Mouse (Mus musculus): ENCODE measurements around the gene Tyrobp. TPM values are rescaled to one million over a fixed set of nuclear protein-coding genes. Genes with fewer than 3 reads are reported as not detected.

The Tyrobp gene
- polyA plus RNA-seq (2015; fragmentation: Nextera tagmentation; extraction: Ambion mirVana): 15.3 and 23.5 TPM in 2 replicates

DNA sequence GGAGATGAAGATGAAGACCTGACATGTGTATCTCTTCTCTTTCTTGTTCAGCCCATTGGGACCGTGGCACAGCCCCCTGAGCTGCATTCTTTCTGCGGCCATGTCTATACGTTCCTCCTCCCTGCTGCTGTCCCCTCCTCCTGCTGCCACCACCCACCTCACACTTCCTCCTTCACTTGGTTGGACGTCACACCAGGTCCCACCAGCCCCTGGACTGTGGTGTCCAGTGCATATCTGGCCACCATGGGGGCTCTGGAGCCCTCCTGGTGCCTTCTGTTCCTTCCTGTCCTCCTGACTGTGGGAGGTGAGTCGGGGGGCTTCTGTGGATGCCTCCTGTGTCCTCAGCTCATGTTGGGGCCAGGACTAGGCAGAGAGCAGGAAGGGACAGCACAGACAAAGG, at the start of gene Tyrobp:
Gene Tyrobp (plus strand): TSS at position 165 of the 400 bp plus-strand sequence.
- Histone ChIP-seq H3K9ac (ENCODE audit: low read depth, low read length) (no peak within 1 kb of the TSS), H3K36me3 (ENCODE audit: control insufficient read depth, insufficient read depth, low read length) (no peaks in the 10 kb centered on the region), H3K4me1 (ENCODE audit: control insufficient read depth, insufficient read depth, low read length) (no peaks in the 10 kb centered on the region), H3K27me3 (ENCODE audit: control insufficient read depth, insufficient read depth, low read depth, low read length) (no peaks in the 10 kb centered on the region; the same call in 1 of the 2 replicates), H3K9me3 (replicated peaks; ENCODE audit: control insufficient read depth, low read length, poor library complexity, severe bottlenecking) (peaks cover 3% of the 10 kb centered on the region; the same call in 1 of the 2 replicates), H3K27ac (ENCODE audit: low read length) (no peak within 1 kb of the TSS), H3K4me2 (ENCODE audit: low read length) (no peak within 1 kb of the TSS), H3K4me3 (ENCODE audit: low read depth, low read length) (no peak within 1 kb of the TSS)
- WGBS: 77% methylated on average over 5 of the region's 5 CpGs
- no peak for ATAC-seq

DNA sequence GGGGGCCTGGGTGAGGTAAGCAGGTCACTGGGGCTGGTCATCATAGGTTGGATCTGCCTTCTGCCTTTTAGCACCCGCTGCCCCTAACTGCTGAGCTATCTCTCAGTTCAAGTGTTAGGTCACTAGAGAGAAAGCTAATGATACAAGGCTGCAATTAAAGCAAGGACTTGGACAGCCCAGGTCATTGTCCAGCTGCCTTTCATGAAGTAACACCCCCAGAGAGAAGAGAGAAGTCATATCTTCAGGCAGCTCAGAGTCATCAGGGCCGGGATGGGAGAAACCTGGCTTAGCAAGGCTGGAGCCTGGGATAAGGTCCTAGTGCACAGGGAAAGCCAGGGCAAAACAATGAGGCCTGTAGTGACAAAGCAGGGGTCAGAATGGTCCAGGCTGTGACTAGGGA, 46.1 kb upstream of the Tyrobp start:
- ATAC-seq: no peak
- Histone ChIP-seq H3K36me3 (ENCODE audit: control insufficient read depth, insufficient read depth, low read length) (no peaks in the 10 kb centered on the region), H3K4me1 (ENCODE audit: control insufficient read depth, insufficient read depth, low read length) (peaks cover 7% of the 10 kb centered on the region), H3K9ac (ENCODE audit: low read depth, low read length) (no peak overlapping the region), H3K4me2 (ENCODE audit: low read length) (no peak overlapping the region), H3K27ac (ENCODE audit: low read length) (no peak overlapping the region), H3K27me3 (ENCODE audit: control insufficient read depth, insufficient read depth, low read depth, low read length) (no peaks in the 10 kb centered on the region), H3K9me3 (replicated peaks; ENCODE audit: control insufficient read depth, low read length, poor library complexity, severe bottlenecking) (no peaks in the 10 kb centered on the region), H3K4me3 (ENCODE audit: low read depth, low read length) (no peak overlapping the region)
- 85% methylated on average over 2 of the region's 2 CpGs for WGBS

DNA sequence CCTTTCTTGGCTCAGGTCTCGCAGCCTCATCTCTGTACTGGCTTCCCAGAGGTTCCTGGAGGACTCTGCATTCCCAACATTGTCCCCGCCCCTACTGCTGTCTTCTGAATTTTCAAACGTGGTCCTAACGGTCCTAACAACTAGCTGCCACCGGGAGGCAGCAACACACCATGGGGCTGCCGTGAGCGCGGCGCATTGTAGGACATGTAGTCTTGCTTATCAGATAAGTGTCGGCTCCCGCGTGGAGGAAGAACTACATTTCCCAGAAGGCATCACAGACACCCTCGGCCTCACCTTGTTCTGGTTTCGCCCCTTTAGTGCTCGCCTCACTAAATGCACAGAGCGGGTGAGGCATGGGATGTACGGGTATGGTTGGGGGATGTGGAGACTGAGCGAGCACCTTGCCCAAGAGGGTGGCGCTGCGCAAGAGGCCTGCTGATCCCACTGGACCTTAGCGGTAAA, 40.0 kb upstream of the Tyrobp start:
- H3K4me2 ChIP-seq (ENCODE audit: low read length): peak overlapping the region; percentile 67
- H3K36me3 ChIP-seq (ENCODE audit: control insufficient read depth, insufficient read depth, low read length): no peaks in the 10 kb centered on the region
- H3K27ac ChIP-seq (ENCODE audit: low read length): peak overlapping the region; percentile 91
- no peaks in the 10 kb centered on the region; the same call in 1 of the 2 replicates for H3K4me1 ChIP-seq (ENCODE audit: control insufficient read depth, insufficient read depth, low read length)
- H3K4me3 ChIP-seq (ENCODE audit: low read depth, low read length): peak overlapping the region; percentile 51
- peak overlapping the region; percentile 84 for H3K9ac ChIP-seq (ENCODE audit: low read depth, low read length)
- H3K9me3 ChIP-seq (replicated peaks; ENCODE audit: control insufficient read depth, low read length, poor library complexity, severe bottlenecking): no peaks in the 10 kb centered on the region
- WGBS: under 1% methylated on average over 21 of the region's 21 CpGs
- peak; percentile 99 for ATAC-seq
- H3K27me3 ChIP-seq (ENCODE audit: control insufficient read depth, insufficient read depth, low read depth, low read length): no peaks in the 10 kb centered on the region

DNA sequence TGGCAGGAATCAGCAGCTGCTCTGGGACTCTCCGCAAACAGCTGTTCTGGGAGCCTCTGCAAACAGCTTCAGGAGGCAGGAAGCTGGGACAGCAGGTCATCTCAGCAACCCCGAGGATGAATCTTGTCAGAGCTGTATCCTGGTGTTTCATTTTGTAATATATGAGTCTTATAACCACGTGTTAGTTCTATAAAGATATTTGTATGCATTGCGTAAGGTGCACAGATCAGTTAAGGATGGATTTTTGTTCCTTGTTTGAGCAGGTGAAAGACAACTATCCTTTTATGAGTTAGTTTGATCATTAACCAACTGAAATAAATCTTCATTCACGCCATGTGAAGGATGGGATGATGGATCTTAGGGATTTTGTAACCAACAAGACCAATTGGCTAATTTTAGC, 33.5 kb upstream of the Tyrobp start:
- Histone ChIP-seq H3K9ac (ENCODE audit: low read depth, low read length) (no peak overlapping the region), H3K4me2 (ENCODE audit: low read length) (no peak overlapping the region), H3K4me1 (ENCODE audit: control insufficient read depth, insufficient read depth, low read length) (no peaks in the 10 kb centered on the region), H3K9me3 (replicated peaks; ENCODE audit: control insufficient read depth, low read length, poor library complexity, severe bottlenecking) (no peaks in the 10 kb centered on the region), H3K36me3 (ENCODE audit: control insufficient read depth, insufficient read depth, low read length) (no peaks in the 10 kb centered on the region), H3K4me3 (ENCODE audit: low read depth, low read length) (no peak overlapping the region), H3K27me3 (ENCODE audit: control insufficient read depth, insufficient read depth, low read depth, low read length) (no peaks in the 10 kb centered on the region), H3K27ac (ENCODE audit: low read length) (no peak overlapping the region)
- 64% methylated on average over 5 of the region's 5 CpGs for WGBS
- no peak for ATAC-seq

DNA sequence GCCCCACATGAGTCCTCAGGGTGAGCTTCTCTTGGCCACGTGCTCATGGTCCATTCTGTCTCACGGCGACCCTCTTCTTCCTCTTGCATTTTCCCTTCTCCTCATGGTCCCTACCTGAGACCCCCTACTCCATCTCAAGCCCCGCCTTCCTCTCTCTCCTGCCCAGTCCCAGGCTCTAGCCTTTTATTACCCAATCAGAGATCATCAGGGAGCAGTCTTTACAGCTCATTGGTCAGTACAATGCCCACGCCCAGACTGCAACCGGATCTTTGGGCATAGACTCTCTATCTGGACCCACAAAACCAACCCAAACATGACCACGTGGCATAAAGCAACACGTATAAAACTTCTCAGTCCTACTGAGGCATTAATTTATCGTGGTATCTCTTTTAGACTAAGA, 29.5 kb upstream of the Tyrobp start:
- no peak for ATAC-seq
- Histone ChIP-seq H3K27ac (ENCODE audit: low read length) (no peak overlapping the region), H3K9me3 (replicated peaks; ENCODE audit: control insufficient read depth, low read length, poor library complexity, severe bottlenecking) (no peaks in the 10 kb centered on the region), H3K36me3 (ENCODE audit: control insufficient read depth, insufficient read depth, low read length) (no peaks in the 10 kb centered on the region), H3K4me2 (ENCODE audit: low read length) (no peak overlapping the region), H3K27me3 (ENCODE audit: control insufficient read depth, insufficient read depth, low read depth, low read length) (no peaks in the 10 kb centered on the region), H3K4me3 (ENCODE audit: low read depth, low read length) (no peak overlapping the region), H3K9ac (ENCODE audit: low read depth, low read length) (no peak overlapping the region), H3K4me1 (ENCODE audit: control insufficient read depth, insufficient read depth, low read length) (no peaks in the 10 kb centered on the region)
- 82% methylated on average over 9 of the region's 9 CpGs for WGBS

DNA sequence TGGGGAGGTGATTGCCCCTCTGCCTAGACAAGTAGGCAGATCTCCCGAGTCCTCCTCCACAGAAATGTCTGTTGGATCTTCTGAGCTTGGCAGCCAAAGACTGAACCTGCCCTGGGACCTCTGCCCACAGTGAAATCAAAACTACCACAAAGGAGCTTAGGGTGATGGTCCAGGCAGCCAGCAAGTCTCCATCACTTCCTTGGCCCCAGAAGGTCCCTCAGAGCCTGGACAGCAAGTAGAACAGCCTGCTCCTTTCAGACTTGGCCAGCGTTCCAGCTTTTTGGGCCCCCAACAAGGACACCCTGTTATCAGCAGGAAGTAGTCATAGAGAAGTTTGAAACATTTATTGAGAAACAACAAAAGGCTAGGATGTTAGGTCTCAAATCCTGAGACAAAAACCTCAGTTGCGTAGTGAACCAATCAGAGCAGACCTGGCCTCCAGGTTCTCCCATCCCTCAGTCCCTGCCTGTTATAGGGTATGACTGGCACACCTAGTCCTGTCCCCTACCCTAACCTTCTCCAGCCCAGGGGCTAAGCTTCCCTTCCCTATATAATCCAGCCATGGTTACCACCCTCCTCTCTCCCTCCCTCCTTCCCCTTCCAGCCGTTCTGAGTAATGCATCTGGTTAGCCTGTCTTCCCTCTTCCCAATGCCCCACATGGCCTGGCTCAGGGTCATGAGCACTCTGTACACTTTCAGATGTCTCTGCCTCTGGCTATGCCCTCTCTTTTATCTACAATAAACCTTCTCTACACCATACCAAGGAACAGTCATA, 20.6 kb upstream of the Tyrobp start:
- Histone ChIP-seq H3K4me3 (ENCODE audit: low read depth, low read length) (no peak overlapping the region), H3K9ac (ENCODE audit: low read depth, low read length) (no peak overlapping the region), H3K4me2 (ENCODE audit: low read length) (no peak overlapping the region), H3K4me1 (ENCODE audit: control insufficient read depth, insufficient read depth, low read length) (no peaks in the 10 kb centered on the region), H3K36me3 (ENCODE audit: control insufficient read depth, insufficient read depth, low read length) (no peaks in the 10 kb centered on the region), H3K27me3 (ENCODE audit: control insufficient read depth, insufficient read depth, low read depth, low read length) (no peaks in the 10 kb centered on the region), H3K27ac (ENCODE audit: low read length) (no peak overlapping the region), H3K9me3 (replicated peaks; ENCODE audit: control insufficient read depth, low read length, poor library complexity, severe bottlenecking) (no peaks in the 10 kb centered on the region)
- no peak for ATAC-seq
- 69% methylated on average over 4 of the region's 4 CpGs for WGBS

DNA sequence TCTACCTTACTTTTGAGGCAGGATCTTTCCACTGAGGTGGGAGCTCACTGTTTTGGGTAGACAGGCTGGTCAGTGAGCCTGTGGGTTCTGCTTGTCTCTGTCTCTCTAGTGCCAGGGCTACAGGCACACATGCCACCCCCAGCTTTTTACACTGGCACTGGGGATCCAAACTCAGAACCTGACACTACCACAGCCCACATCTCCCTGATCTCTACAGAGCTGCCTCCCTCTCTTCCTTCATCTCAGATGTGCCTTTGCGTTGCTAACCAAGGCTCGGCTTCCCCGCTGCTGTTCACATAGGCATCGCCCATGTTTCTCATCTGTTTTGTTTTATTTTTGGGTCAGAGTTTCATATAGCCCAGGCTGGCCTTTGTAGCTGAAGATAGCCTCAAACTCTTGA, 19.9 kb upstream of the Tyrobp start:
- H3K9me3 ChIP-seq (replicated peaks; ENCODE audit: control insufficient read depth, low read length, poor library complexity, severe bottlenecking): no peaks in the 10 kb centered on the region
- H3K4me1 ChIP-seq (ENCODE audit: control insufficient read depth, insufficient read depth, low read length): no peaks in the 10 kb centered on the region
- H3K27ac ChIP-seq (ENCODE audit: low read length): no peak overlapping the region
- H3K9ac ChIP-seq (ENCODE audit: low read depth, low read length): no peak overlapping the region
- H3K4me2 ChIP-seq (ENCODE audit: low read length): no peak overlapping the region
- H3K27me3 ChIP-seq (ENCODE audit: control insufficient read depth, insufficient read depth, low read depth, low read length): no peaks in the 10 kb centered on the region
- no peaks in the 10 kb centered on the region for H3K36me3 ChIP-seq (ENCODE audit: control insufficient read depth, insufficient read depth, low read length)
- no peak overlapping the region for H3K4me3 ChIP-seq (ENCODE audit: low read depth, low read length)
- WGBS: 89% methylated on average over 4 of the region's 4 CpGs
- no peak for ATAC-seq

DNA sequence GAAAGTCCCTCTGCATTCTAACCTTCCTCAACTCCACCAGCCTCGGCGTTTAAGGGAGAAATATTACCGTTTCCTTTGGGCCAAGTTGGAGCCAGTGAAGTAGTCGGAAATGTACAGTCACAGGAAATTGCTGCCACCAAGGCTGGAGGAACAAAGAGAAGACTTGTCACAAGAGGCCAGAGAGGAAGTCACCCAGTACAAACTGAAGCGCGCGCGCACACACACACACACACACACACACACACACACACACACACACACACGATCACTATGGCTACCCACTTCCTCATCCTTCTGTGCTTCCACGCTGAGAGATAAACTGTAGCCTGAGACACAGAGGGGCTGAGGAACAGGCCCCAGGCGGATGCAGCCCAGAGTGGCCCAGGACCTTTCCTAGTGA, 19.2 kb upstream of the Tyrobp start:
- Histone ChIP-seq H3K4me2 (ENCODE audit: low read length) (no peak overlapping the region), H3K27me3 (ENCODE audit: control insufficient read depth, insufficient read depth, low read depth, low read length) (no peaks in the 10 kb centered on the region), H3K36me3 (ENCODE audit: control insufficient read depth, insufficient read depth, low read length) (no peaks in the 10 kb centered on the region), H3K9me3 (replicated peaks; ENCODE audit: control insufficient read depth, low read length, poor library complexity, severe bottlenecking) (no peaks in the 10 kb centered on the region), H3K4me1 (ENCODE audit: control insufficient read depth, insufficient read depth, low read length) (peaks cover 4% of the 10 kb centered on the region; the same call in 1 of the 2 replicates), H3K9ac (ENCODE audit: low read depth, low read length) (no peak overlapping the region), H3K27ac (ENCODE audit: low read length) (no peak overlapping the region; the same call in 1 of the 2 replicates), H3K4me3 (ENCODE audit: low read depth, low read length) (no peak overlapping the region)
- ATAC-seq: no peak
- 62% methylated on average over 11 of the region's 11 CpGs for WGBS

DNA sequence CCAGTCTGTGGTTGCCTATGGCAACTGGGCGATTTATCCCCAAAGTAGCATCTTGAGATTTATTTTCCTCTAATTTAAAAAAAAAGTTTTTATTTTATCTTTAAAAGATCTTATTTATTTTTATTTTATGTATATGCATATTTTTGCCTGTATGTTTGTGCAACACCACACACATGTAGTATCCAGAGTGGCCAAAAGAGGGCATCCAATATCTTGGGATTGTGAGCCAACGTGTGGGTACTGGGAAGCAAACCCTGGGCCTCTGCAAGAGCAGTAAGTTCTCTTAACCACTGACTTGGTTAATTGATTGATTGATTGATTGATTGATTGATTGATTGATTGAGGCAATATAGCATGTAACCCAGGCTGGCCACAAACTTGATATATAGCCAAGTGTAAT, 18.7 kb upstream of the Tyrobp start:
- ATAC-seq: no peak
- H3K36me3 ChIP-seq (ENCODE audit: control insufficient read depth, insufficient read depth, low read length): no peaks in the 10 kb centered on the region
- 39% methylated on average over 2 of the region's 2 CpGs for WGBS

More for the DNA sequence above, 18.7 kb upstream of the Tyrobp start:
- no peak overlapping the region for H3K4me2 ChIP-seq (ENCODE audit: low read length)
- no peaks in the 10 kb centered on the region for H3K27me3 ChIP-seq (ENCODE audit: control insufficient read depth, insufficient read depth, low read depth, low read length)
- no peak overlapping the region for H3K4me3 ChIP-seq (ENCODE audit: low read depth, low read length)
- no peaks in the 10 kb centered on the region for H3K9me3 ChIP-seq (replicated peaks; ENCODE audit: control insufficient read depth, low read length, poor library complexity, severe bottlenecking)
- H3K27ac ChIP-seq (ENCODE audit: low read length): no peak overlapping the region
- peaks cover 4% of the 10 kb centered on the region; the same call in 1 of the 2 replicates for H3K4me1 ChIP-seq (ENCODE audit: control insufficient read depth, insufficient read depth, low read length)
- H3K9ac ChIP-seq (ENCODE audit: low read depth, low read length): no peak overlapping the region

Data from midbrain, embryonic 16.5 days (tissue).